Mouse (Mus musculus): ENCODE results near the gene Map2k5.
A peak's percentile ranks its signal among the peaks of the same experiment; 100 is the strongest.

Map2k5 gene

DNA sequence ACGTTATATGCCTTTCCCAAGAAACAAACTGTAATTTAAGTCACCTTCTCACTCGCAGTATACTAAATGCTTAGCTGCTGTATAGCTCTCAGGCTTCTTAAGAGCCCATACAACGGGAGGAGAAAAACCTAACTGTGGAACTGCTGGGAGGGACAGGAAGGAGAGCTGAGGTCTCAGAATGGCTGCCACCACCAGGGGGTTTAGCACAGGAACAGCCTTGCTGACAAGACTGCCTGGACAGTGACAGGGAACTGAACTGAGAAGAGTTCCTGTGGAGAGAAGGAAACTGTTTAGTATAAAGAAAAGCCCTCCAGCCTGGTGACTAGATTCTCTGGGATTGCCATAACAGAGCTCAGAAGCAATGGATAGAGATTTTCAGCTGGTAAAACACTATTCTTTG, 35.9 kb downstream of the Map2k5 start:
- no peak for DNase-seq (ENCODE audit: low spot score in 2 of 2)

GRCm38 (mm10) chr9:63339256-63339655, 38.4 kb downstream of the Map2k5 start:
- DNase-seq (ENCODE audit: low spot score in 2 of 2) = no peak

- no peak for DNase-seq (ENCODE audit: low spot score in 2 of 2)
Observed at GRCm38 (mm10) chr9:63338716-63339115, 39.0 kb downstream of the Map2k5 start.

DNA sequence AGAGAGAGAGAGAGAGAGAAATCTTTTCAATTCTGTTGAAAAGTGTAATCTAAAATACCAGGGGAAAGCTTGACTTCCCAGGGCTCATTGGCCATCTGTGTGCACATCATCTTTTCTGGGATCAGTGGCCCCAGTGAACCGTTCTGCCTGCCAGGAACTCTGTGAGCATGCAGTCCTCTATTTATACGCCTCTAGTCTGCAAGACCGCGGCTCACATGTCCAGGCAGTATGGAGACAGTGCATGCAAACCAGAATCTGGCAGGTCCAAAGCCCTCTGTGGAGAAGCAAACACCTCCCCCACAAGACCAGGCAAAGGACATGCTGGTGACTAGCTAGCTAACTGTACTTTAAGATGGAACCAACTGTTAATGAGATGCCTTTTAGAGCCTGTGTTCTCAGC, 41.9 kb downstream of the Map2k5 start:
- DNase-seq (ENCODE audit: low spot score in 2 of 2) = no peak

GRCm38 (mm10) chr9:63333074-63333473, 44.6 kb downstream of the Map2k5 start:
- DNase-seq (ENCODE audit: low spot score in 2 of 2) = no peak

DNA sequence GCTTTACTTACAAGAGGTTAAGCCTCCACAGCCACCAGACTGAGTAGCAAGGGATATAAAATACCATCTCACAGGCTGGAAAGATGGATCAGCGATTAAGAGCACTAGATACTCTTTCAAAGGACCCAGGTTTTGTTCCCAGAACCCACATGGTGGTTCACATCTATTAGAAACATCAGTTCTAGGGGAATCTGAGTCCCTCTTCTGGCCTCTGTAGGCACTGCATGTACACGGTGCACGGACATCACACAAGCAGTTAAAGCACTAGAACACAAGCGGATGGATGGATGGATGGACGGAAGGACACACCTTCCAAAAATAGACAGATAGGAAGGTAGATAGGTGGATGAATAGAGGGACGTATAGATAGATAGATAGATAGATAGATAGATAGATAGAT, 46.5 kb downstream of the Map2k5 start:
- no peak for DNase-seq (ENCODE audit: low spot score in 2 of 2)

- DNase-seq (ENCODE audit: low spot score in 2 of 2) = no peak
Observed at GRCm38 (mm10) chr9:63328958-63329685, 48.6 kb downstream of the Map2k5 start.

GRCm38 (mm10) chr9:63315231-63315630, 62.5 kb downstream of the Map2k5 start:
- no peak for DNase-seq (ENCODE audit: low spot score in 2 of 2)

- no peak for DNase-seq (ENCODE audit: low spot score in 2 of 2)
Observed at GRCm38 (mm10) chr9:63314126-63314525, 63.6 kb downstream of the Map2k5 start.

- DNase-seq (ENCODE audit: low spot score in 2 of 2) = no peak
Observed at GRCm38 (mm10) chr9:63309956-63310355, 67.7 kb downstream of the Map2k5 start.

DNA sequence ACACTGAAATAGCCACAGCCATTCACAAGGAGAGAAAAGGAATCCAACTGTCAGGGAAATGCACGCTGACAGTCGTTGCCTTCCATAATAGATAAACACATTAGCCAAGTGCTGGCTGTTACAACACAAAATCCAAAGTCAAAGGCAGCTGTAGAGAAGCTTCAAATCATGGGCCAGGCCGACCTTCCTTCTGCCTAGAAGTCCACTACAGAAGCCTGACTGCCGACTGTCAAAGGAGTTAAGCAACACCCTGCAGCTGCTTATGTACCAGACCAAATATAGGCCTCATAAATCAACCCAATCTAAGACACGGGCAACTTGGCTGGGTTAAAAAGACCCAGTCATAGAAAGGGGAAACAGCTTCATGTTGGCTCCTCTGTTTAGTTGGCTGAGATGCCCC, 68.7 kb downstream of the Map2k5 start:
- no peak for DNase-seq (ENCODE audit: low spot score in 2 of 2)

DNA sequence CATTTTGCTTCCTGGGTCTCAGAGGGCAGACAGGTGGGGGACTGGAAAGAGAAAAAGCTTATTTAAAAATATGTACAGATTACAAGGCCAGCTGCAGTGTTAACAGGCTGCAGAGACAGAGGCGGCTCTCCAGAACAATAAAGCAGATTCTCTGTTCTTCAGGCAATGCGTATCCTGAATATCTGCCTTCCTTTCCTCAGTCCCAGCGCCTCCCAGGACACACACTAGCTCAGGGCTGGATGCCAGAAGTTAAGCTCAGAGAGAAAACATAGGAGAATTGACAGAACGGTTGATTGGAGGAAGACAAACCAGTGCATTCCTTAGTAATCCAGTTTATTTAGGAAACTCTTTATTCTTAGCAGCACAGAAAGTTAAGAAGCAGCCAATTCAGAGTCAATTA, 69.3 kb downstream of the Map2k5 start:
- no peak for DNase-seq (ENCODE audit: low spot score in 2 of 2)

- DNase-seq (ENCODE audit: low spot score in 2 of 2) = no peak
Observed at GRCm38 (mm10) chr9:63302511-63302910, 75.2 kb downstream of the Map2k5 start.

- no peak for DNase-seq (ENCODE audit: low spot score in 2 of 2)
Observed at GRCm38 (mm10) chr9:63298656-63299055, 79.0 kb downstream of the Map2k5 start.

GRCm38 (mm10) chr9:63295551-63295958, 82.1 kb downstream of the Map2k5 start:
- DNase-seq (ENCODE audit: low spot score in 2 of 2) = peak; percentile 35 to 60

GRCm38 (mm10) chr9:63294846-63295245, 82.9 kb downstream of the Map2k5 start:
- no peak for DNase-seq (ENCODE audit: low spot score in 2 of 2)

- DNase-seq (ENCODE audit: low spot score in 2 of 2) = no peak
Observed at GRCm38 (mm10) chr9:63293781-63294480, 83.8 kb downstream of the Map2k5 start.

DNA sequence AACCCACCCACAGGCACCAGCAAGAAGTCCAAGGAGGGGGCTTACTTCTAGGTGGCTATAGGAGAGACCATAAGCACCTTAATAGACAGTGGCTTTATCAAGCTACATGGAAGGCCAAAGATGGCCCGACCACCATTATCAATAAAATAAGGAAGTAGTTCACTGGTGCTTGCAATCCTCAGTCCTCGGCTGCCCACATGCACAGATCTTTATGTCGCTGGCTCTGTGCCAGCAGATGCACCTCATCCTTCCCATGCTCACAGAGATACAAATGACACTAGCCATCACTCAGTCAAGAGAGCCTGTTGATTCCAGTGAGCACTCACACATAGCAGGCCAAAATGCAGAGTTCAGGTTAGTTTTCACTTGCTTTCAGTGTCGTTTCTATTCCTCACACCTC, 89.0 kb downstream of the Map2k5 start:
- no peak for DNase-seq (ENCODE audit: low spot score in 2 of 2)

DNA sequence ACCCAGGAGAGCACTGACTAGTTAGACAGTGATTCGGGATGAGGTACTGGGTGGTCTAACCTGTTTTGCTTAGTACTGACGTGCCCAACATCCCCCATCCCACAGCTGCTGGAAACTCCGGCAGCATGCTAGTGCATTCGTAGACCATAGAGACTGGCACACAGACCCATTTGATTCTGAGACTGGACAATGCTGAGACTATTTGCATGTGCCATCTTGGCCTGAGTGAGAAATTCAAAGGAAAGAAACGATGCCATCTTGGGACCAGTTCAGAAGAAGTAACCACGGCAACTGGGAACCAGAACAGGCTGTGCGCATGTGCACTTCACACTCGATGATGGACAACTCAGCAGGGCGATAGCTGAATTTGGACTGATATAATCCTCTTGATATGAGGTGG, 93.3 kb downstream of the Map2k5 start:
- no peak for DNase-seq (ENCODE audit: low spot score in 2 of 2)

GRCm38 (mm10) chr9:63281996-63282395, 95.7 kb downstream of the Map2k5 start:
- no peak for DNase-seq (ENCODE audit: low spot score in 2 of 2)

DNA sequence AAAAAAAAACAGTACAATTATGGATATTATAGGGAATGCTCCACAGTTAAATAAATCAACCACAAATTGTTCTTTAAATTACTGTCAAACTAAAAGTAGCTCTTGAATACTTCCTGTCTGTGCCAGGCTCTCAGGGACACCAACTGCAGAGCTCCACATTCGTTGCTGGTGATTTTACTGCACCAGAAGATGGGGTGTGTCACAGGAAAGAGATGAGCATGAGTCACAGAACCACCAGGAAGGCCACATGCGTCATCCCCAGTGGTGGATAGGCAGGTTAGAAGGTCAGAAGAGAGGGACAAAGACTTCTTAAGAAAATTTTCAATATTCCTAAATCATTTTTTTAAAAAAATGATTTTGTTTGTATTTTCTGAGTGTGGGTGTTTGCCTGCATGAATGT, 96.6 kb downstream of the Map2k5 start:
- DNase-seq (ENCODE audit: low spot score in 2 of 2) = no peak

GRCm38 (mm10) chr9:63273781-63274180, 103.9 kb downstream of the Map2k5 start:
- DNase-seq (ENCODE audit: low spot score in 2 of 2) = no peak

DNA sequence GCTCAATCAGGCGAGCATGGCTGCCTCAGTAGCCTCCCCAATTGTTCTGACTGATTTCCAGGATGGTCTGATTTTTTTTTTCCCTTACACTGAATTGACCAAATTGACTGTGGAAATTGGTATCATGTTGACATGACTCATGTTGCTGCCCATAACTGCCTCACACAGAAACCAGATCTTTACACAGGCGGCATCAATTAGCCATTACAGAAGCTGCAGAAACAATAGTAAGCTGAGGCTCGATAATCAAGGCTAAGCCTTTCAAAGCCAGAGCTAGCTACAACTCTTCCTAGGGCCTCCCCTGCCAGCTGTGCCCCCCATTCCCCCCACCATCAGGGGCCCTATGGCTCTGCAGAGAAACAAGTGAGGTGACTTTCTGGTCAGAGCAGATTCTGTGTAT, 107.9 kb downstream of the Map2k5 start:
- DNase-seq (ENCODE audit: low spot score in 2 of 2) = no peak
